Mouse (Mus musculus): ENCODE results near the gene Fcrl6.

Gene Fcrl6

GRCm38 (mm10) chr1:172612745-172613144, 10.4 kb upstream of the Fcrl6 start:
- DNase-seq = no peak

DNA sequence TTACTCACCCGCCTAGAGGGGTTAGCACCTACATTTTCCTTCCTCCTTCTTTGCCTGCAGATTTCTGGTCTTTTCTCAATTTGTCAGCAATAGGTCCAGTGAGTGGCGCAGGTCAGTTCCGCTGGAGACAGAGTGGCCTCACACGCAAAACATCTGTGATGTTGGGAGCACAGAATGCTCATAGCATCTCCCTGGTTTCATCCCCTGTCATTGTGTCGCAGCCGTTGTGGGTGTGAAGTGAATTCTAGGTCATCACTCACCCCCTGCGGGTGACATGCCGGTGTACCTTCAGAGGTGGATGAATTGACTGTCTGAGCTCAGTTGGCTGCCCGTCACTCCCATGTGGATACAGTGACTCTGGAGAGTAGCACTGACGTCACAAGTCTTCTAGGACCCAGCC, 9.0 kb upstream of the Fcrl6 start:
- DNase-seq = no peak

DNA sequence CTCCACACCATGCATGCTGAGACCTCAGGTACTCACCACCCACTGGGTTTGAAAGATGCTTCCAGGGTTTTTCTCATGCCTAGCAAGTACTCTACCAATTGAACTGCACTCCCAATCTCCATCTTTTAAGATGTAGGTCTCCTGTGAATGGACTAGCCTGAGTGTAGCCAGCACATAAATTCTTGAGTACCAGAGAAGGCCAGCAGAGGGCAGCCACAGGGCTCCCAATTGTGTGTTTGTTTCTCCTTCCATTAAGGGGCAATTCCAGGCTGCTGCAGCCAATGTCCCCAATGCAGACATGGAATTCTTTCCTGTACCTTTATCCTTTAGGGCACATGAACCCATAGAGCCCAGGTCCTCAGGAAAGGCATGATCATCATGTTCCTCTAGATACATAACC, 7.9 kb downstream of the Fcrl6 start:
- DNase-seq = no peak

GRCm38 (mm10) chr1:172593956-172594355, 8.4 kb downstream of the Fcrl6 start:
- no peak for DNase-seq

- no peak for DNase-seq
Measured at GRCm38 (mm10) chr1:172593321-172593720, 9.0 kb downstream of the Fcrl6 start.

DNA sequence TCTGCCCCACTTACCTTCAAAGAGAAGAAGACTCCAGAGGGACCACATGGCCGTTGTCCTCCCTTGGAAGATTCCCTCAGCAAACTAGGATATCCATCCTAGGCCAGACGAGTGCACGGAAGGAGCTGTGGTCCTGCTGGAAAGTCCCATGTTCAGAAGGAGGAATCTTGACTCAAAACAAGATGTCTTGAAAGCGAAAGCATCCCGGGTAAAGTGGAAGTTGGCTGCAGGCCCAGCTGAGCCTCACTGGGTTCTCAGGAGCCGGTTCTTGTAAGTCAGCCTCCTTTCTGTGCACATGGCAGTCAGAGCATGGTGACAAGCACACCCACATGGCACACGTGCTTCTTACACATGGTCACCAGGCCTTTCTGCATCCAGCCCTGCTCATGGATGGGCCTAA, 12.0 kb downstream of the Fcrl6 start, which contains the start of gene Slamf8:
TSS of gene Slamf8 (minus strand) at position 184 of the 400 bp plus-strand sequence.
- DNase-seq = no peak

DNA sequence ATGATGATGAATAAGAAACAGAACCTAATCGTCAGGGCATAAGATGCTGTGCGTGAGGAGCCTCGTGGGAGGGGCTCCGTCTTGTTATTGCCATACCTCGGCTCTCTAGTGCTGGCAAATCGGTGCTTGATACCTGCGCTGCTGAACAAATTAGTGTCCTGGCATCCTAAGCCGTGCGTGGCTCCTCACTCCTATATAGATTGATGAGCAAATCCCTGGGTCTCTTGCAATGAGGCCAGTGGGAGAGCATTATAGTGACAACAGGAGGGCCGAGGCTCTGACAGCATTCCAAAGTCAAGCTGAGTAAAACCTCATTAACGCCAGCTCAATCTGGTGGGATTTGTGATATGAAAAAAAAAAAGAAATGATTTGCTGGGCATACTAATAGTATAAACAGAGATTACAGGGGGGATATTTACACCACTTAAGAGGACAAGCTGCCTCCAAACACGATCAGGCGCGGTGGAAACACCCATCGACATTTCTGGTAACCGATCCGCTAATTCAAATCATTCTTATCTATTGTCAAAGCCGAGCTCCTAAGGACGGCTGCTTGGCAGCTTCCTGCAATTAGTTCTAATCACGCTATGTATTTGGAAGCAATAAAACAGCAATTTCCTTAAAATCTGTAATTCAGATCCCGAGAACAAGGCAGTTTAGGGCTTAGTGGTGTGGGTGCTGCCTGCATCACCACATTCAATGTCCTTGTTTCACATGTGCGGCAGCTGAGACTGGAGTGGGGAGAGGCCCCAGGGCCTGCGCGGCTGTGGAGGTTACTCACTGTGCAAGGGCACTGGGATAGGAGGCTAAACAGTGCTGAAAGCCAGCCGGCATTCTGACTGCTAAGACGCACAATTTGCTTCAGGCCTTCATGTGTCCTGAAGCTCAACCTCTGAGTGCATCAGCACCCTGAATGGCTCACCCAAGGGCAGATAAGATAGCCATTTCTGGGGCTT, 16.5 kb downstream of the Fcrl6 start:
- DNase-seq = no peak

DNA sequence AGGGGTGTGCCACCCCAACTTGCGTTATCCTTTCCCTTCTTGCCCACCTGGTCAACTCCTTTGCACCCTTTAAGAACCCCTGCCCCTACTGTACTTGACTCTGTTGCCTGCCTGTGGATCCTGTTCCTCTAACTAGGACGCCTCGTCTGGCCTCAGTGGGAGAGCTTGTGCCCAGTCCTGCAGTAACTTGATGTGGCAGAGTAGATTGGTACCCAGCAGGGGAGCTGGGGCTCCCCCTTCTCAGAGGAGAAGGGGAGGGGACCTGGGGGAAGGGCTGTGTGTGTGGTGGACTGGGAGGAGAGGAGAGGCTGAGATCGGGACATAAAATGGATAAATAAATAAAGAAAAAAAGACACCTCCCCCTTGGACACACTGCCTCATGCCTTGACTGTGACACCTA, 17.3 kb downstream of the Fcrl6 start:
- DNase-seq = no peak

DNA sequence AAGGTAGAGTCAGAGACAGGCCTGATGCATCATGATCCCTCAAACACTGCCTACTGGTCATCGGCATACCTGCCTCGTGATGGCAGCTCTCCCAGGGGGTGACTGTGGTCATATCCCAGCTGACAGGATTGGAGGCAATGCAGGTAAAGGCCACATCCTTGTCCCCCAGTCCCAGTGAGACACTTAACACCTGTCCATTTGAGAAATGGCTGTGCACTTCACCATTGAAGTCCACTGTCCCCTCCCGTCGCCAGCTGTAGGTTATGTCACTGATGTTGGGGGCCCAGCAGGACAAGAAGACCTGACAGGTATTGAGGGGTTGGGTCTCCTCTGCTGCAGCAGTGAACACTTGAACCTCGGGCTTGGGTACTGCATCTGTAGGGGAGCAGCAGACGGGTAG, 18.1 kb downstream of the Fcrl6 start:
- DNase-seq = no peak

- no peak for DNase-seq
Measured at GRCm38 (mm10) chr1:172582436-172582835, 19.9 kb downstream of the Fcrl6 start.

DNA sequence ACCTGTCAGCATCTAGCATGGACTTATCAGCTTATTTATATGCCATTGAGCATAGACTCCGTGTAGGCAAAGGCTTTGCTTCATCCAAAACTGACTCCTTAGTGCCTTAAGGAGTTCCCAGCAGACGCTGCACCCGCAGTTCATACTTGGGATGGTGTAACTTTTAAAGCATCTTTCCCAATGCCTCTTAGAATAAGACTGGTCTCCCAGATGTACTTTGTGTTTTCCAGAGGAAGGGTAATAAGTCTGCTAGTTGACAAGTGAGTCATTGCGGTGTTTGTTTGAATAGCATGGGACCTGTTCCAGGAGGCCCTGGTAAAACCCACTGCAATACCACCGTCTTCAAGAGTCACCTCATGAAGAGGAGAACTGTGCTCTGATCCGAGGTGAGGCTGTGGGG, 22.2 kb downstream of the Fcrl6 start:
- DNase-seq = no peak

- DNase-seq = no peak
Measured at GRCm38 (mm10) chr1:172567758-172568157, 34.6 kb downstream of the Fcrl6 start.

DNA sequence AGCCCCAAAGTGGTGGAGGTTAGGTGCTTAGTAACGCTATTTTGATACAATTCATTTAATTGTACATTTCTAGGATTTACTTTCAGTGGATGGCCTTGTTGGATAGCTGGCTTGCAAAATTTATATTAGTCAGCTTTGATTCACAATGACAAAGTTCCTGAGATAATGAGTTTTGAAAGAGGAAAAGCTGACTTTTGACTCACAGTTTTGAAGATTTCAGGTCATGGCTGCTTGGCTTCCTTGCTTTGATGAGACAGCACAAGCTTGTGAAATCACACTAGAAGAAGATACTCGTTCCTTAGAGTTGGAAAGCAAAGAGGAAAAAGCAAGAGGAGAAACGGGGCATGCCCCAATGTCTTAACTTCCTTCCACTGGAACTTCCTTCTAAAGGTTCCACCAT, 36.2 kb downstream of the Fcrl6 start:
- DNase-seq = no peak

DNA sequence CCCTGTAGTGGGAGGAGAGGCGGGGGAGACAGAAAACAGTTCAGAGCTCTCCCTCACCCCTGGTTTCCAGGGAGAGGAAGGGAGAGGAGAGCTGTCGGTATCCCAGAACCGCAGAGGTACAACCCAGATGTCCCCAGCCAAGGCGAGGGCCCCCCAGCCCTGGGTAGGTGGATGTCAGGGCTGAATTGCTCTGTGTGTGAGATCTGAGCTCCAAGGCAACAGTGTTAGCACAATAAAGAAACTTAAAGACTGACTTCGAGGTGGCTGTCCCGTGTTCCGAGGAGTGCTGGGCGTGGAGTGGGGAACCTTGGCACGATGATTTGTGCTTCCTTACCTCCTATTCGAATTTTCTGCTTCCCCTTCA, 38.9 kb downstream of the Fcrl6 start:
- no peak for DNase-seq

DNA sequence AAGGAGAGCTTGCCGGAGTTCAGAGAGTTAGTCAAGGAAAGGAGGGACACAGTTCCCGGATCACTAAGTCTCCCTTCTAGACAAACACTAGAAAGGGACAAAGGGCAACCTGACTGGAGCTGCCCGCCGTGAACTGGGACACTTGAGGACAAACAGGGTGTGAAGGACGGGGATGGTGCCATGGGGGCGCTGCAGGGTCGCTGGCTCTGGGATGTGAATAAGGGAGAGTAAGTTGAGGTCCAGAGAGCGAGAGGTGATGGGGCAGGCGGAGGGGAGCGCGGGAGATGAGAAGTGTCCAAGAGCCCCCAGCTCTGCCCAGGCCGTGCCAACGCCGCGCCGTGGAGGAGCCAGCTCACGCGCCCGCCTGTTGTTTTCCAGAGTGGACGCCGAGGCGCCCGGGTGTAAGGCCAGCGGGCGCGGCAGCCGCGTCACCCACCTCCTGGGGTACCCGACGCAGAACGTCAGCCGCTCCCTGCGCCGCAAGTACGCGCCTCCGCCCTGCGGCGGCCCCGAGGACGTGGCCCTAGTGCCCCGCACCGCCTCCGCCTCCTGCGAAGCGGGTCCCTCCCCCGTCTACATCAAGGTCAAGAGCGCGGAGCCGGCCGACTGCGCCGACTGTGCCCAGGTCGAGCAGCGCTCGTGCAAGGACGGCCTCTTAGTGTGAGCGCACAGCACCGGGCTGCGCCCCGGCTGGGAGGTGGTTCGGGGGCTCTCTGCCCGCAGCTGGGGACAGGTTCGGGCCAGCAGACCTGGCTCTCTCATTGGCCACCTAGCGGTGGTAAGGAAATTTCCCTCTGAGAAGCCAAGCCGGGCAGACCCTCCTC, 39.5 kb downstream of the Fcrl6 start:
- peak; percentile 65 for DNase-seq

DNA sequence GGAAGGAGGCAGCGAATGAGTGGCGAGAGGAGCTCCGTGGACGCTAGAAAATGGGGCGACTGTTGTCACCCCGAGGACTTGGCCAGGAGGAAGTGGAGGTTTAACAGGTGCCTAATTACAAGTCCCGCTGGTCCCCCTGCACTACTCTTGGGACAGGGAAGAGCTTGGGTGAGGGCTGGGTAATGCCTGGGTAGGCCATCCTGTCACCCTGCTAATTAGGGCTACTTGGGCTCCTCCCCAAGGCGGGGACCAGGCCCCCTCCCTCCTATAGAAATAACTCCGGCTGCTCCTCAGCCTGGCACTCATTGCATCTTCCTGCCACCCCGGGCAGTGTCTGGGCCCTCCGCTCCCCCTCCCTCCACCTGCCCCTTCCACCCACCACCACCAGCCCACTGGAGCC, 46.7 kb downstream of the Fcrl6 start, which contains the start of gene Vsig8:
TSS of gene Vsig8 (plus strand) at position 301 of the 400 bp plus-strand sequence.
- DNase-seq = no peak

DNA sequence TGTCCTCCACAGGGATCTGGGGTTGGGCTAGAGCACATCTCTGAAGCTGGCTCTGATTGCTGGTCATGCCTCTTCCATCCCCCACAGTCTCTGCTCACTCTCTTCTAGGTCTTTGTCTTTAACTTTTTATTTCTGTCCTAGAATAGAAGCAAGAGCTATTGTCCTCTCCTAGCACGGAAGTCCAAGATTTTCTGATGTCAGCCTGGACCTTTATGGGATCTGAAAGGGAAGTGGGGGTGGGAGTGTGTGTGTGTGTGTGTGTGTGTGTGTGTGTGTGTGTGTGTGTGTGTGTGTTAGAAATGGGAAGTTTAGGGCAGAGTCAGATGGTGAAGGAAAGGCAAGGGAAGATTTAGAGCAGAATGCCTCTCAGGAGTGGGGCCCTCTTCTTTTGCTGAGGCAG, 49.7 kb downstream of the Fcrl6 start:
- DNase-seq = no peak

- DNase-seq = no peak
Measured at GRCm38 (mm10) chr1:172551009-172551408, 51.3 kb downstream of the Fcrl6 start.

- no peak for DNase-seq
Measured at GRCm38 (mm10) chr1:172550551-172550951, 51.8 kb downstream of the Fcrl6 start.

DNA sequence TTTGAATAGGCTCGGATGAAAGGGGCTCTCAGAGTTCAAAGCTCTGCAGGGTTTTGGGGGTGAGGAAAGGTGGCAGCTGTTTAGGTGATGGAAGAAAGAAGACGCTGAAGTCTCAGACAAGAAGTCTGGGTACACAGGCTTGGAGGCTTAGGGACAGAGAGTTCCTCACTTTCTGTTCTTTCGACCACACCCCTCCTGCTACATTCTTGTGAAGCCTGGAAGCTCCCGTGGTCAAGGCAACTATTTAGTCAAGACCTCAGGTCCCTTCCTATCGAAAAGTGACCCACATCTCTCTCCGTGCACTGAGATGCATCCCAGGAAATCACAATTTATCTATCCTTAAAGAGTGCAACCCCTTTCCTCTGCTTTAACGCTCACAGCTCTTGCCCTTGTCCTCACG, 52.6 kb downstream of the Fcrl6 start:
- no peak for DNase-seq

GRCm38 (mm10) chr1:172549314-172549713, 53.0 kb downstream of the Fcrl6 start:
- DNase-seq = no peak

GRCm38 (mm10) chr1:172548501-172548900, 53.9 kb downstream of the Fcrl6 start:
- DNase-seq = no peak
